Mouse (Mus musculus): ENCODE results near the gene Gcn1l1.

GRCm38 (mm10) chr5:115579363-115579762 is 14.3 kb downstream of the Gcn1l1 start:
- TF ChIP-seq POLR2A (IDR thresholded peaks at IDR 0.05; ENCODE audit: low read depth, low read length) = no peak
- TF ChIP-seq CTCF (conservative IDR thresholded peaks at IDR 0.05; ENCODE audit: insufficient read depth, insufficient read length, low read depth, low read length) = no peak
